Mouse (Mus musculus): ENCODE results near the gene Pde6g. TPM values are rescaled to one million over a fixed set of nuclear protein-coding genes. Genes with fewer than 3 reads are reported as not detected.

Gene Pde6g
- total and polyA plus RNA-seq, 2 experiments from 2014 or later, result 0.37 TPM; not detected in 1

- Histone ChIP-seq H3K9me3 (ENCODE audit: low read length) (no peaks in the 10 kb centered on the region), H3K4me1 (ENCODE audit: insufficient read depth, low read length) (no peaks in the 10 kb centered on the region; the same call in 1 of the 2 replicates), H3K27ac (ENCODE audit: low read depth, low read length) (peak overlapping the region; percentile 55), H3K36me3 (ENCODE audit: insufficient read depth, low read length) (peaks cover 17% of the 10 kb centered on the region), H3K9ac (replicated peaks; ENCODE audit: low read length, poor library complexity, severe bottlenecking) (peak overlapping the region; percentile 64), H3K4me3 (ENCODE audit: low read depth, low read length) (peak overlapping the region; percentile 65), H3K27me3 (ENCODE audit: insufficient read depth, low read length) (no peaks in the 10 kb centered on the region), H3K4me2 (ENCODE audit: low read depth, low read length, poor library complexity, severe bottlenecking) (peak overlapping the region; percentile 84)
- DNase-seq (ENCODE audit: low spot score), result no peak
- ATAC-seq (ENCODE audit: low FRiP score), result no peak
- no peak for TF ChIP-seq CTCF (IDR thresholded peaks at IDR 0.05)
- WGBS, result 30% methylated on average over 14 of the region's 14 CpGs
Observed at GRCm38 (mm10) chr11:120457370-120457769, 4.1 kb upstream of the Pde6g start.

GRCm38 (mm10) chr11:120455413-120455812 is 2.1 kb upstream of the Pde6g start:
- Histone ChIP-seq H3K9me3 (ENCODE audit: low read length) (no peaks in the 10 kb centered on the region), H3K9ac (replicated peaks; ENCODE audit: low read length, poor library complexity, severe bottlenecking) (no peak overlapping the region), H3K27me3 (ENCODE audit: insufficient read depth, low read length) (no peaks in the 10 kb centered on the region), H3K27ac (ENCODE audit: low read depth, low read length) (no peak overlapping the region), H3K4me2 (ENCODE audit: low read depth, low read length, poor library complexity, severe bottlenecking) (no peak overlapping the region), H3K4me3 (ENCODE audit: low read depth, low read length) (no peak overlapping the region), H3K4me1 (ENCODE audit: insufficient read depth, low read length) (no peaks in the 10 kb centered on the region; the same call in 1 of the 2 replicates), H3K36me3 (ENCODE audit: insufficient read depth, low read length) (peaks cover 4% of the 10 kb centered on the region)
- ATAC-seq (ENCODE audit: low FRiP score), result no peak
- no peak for TF ChIP-seq CTCF (IDR thresholded peaks at IDR 0.05)
- WGBS, result 96% methylated on average over 7 of the region's 7 CpGs
- DNase-seq (ENCODE audit: low spot score), result no peak

GRCm38 (mm10) chr11:120454965-120455364 is 1.7 kb upstream of the Pde6g start:
- H3K9me3 ChIP-seq (ENCODE audit: low read length), result no peaks in the 10 kb centered on the region
- no peak overlapping the region for H3K4me2 ChIP-seq (ENCODE audit: low read depth, low read length, poor library complexity, severe bottlenecking)
- no peak overlapping the region for H3K4me3 ChIP-seq (ENCODE audit: low read depth, low read length)
- no peak overlapping the region for H3K9ac ChIP-seq (replicated peaks; ENCODE audit: low read length, poor library complexity, severe bottlenecking)
- no peak overlapping the region for H3K27ac ChIP-seq (ENCODE audit: low read depth, low read length)
- H3K4me1 ChIP-seq (ENCODE audit: insufficient read depth, low read length), result no peaks in the 10 kb centered on the region; the same call in 1 of the 2 replicates
- DNase-seq (ENCODE audit: low spot score) (no peak), ATAC-seq (ENCODE audit: low FRiP score) (no peak)
- TF ChIP-seq CTCF (IDR thresholded peaks at IDR 0.05), result no peak
- 91% methylated on average over 4 of the region's 4 CpGs for WGBS
- peaks cover 2% of the 10 kb centered on the region; the same call in 1 of the 2 replicates for H3K36me3 ChIP-seq (ENCODE audit: insufficient read depth, low read length)
- H3K27me3 ChIP-seq (ENCODE audit: insufficient read depth, low read length), result no peaks in the 10 kb centered on the region

DNA sequence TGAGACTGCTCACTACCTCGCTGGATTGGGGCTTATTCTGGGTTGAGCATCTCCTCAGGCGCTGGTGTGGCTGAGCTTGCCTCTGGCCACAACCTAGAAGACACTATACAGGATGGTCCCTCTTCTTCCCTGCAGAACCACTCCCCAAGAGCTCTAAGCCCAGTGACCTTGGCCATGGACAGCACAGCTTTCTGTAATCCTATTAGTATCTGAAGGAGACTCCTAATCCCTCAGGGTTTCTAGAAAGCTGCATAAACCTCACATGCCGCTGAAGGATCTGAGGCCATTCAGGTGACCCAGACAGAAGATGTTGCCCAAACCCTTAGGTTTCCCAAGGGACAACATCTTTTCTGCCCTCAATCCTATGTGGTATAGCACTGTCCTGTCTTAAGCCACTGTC is 1.1 kb downstream of the Pde6g start:
- Histone ChIP-seq H3K36me3 (ENCODE audit: insufficient read depth, low read length) (no peaks in the 10 kb centered on the region), H3K27ac (ENCODE audit: low read depth, low read length) (no peak overlapping the region), H3K4me3 (ENCODE audit: low read depth, low read length) (no peak overlapping the region), H3K9ac (replicated peaks; ENCODE audit: low read length, poor library complexity, severe bottlenecking) (no peak overlapping the region), H3K4me2 (ENCODE audit: low read depth, low read length, poor library complexity, severe bottlenecking) (no peak overlapping the region), H3K9me3 (ENCODE audit: low read length) (no peaks in the 10 kb centered on the region), H3K4me1 (ENCODE audit: insufficient read depth, low read length) (no peaks in the 10 kb centered on the region; the same call in 1 of the 2 replicates), H3K27me3 (ENCODE audit: insufficient read depth, low read length) (no peaks in the 10 kb centered on the region)
- DNase-seq (ENCODE audit: low spot score), result no peak
- ATAC-seq (ENCODE audit: low FRiP score), result no peak
- TF ChIP-seq CTCF (IDR thresholded peaks at IDR 0.05), result no peak
- WGBS, result 44% methylated on average over 3 of the region's 3 CpGs

DNA sequence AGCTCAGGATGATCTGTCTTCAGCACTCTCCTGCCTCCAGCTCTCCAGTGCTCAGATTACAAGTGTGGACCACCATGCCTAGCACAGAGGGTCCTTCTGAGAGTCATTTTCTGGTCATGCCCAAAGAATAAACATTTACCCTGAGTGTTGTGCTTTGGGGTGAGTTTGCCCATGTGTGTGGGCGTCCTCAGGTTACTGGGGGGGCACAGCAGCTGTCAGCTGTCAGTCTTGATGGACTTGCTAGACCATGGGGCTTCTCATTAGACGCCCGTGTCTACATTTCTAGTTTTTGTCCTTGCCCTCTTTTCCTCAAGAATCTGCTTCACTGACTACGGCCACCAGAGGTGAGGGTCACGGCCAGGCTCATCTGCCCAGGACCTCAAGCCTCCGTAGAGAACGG is 6.1 kb downstream of the Pde6g start:
- no peak overlapping the region for H3K9ac ChIP-seq (replicated peaks; ENCODE audit: low read length, poor library complexity, severe bottlenecking)
- no peaks in the 10 kb centered on the region for H3K9me3 ChIP-seq (ENCODE audit: low read length)
- ATAC-seq (ENCODE audit: low FRiP score), result no peak
- no peaks in the 10 kb centered on the region for H3K36me3 ChIP-seq (ENCODE audit: insufficient read depth, low read length)
- no peaks in the 10 kb centered on the region for H3K27me3 ChIP-seq (ENCODE audit: insufficient read depth, low read length)
- no peaks in the 10 kb centered on the region for H3K4me1 ChIP-seq (ENCODE audit: insufficient read depth, low read length)
- TF ChIP-seq CTCF (IDR thresholded peaks at IDR 0.05), result no peak
- no peak overlapping the region for H3K4me2 ChIP-seq (ENCODE audit: low read depth, low read length, poor library complexity, severe bottlenecking)
- no peak for DNase-seq (ENCODE audit: low spot score)
- no peak overlapping the region for H3K4me3 ChIP-seq (ENCODE audit: low read depth, low read length)
- no peak overlapping the region for H3K27ac ChIP-seq (ENCODE audit: low read depth, low read length)
- 80% methylated on average over 7 of the region's 7 CpGs for WGBS

- Histone ChIP-seq H3K9ac (replicated peaks; ENCODE audit: low read length, poor library complexity, severe bottlenecking) (no peak overlapping the region), H3K4me2 (ENCODE audit: low read depth, low read length, poor library complexity, severe bottlenecking) (no peak overlapping the region), H3K36me3 (ENCODE audit: insufficient read depth, low read length) (no peaks in the 10 kb centered on the region), H3K4me3 (ENCODE audit: low read depth, low read length) (no peak overlapping the region), H3K4me1 (ENCODE audit: insufficient read depth, low read length) (no peaks in the 10 kb centered on the region), H3K27ac (ENCODE audit: low read depth, low read length) (no peak overlapping the region), H3K27me3 (ENCODE audit: insufficient read depth, low read length) (no peaks in the 10 kb centered on the region), H3K9me3 (ENCODE audit: low read length) (no peaks in the 10 kb centered on the region)
- 77% methylated on average over 3 of the region's 3 CpGs for WGBS
- DNase-seq (ENCODE audit: low spot score), result no peak
- no peak for ATAC-seq (ENCODE audit: low FRiP score)
- TF ChIP-seq CTCF (IDR thresholded peaks at IDR 0.05), result no peak
Observed at GRCm38 (mm10) chr11:120445475-120445874, 7.8 kb downstream of the Pde6g start.

All from midbrain, postnatal 0 days (tissue).